Mouse (Mus musculus) hindbrain, embryonic 16.5 days (tissue): ENCODE results near the gene Nfya. TPM values are rescaled to one million over a fixed set of nuclear protein-coding genes. Genes with fewer than 3 reads are reported as not detected.

ENCODE experiments used
- ATAC-seq: fragments of 200-750 bp; cut with Nextera tagmentation; 2 replicates; pipeline ENCODE4 v1.8.0; 2017; ENCODE audit warnings: moderate TSS enrichment, moderate library complexity
- H3K27ac ChIP-seq: fragments of 300-500 bp; sonication (generic); 2 replicates; pipeline ENCODE4 v1.5.1; 2014; ENCODE audit warnings: low read depth, mild to moderate bottlenecking, control low read depth, low read length, moderate library complexity
- H3K27me3 ChIP-seq: fragments of 300-500 bp; sonication (generic); replicated peaks from 2 replicates; pipeline ENCODE4 v1.6.1; 2014; ENCODE audit warnings: low read length; ENCODE audit not compliant: control insufficient read depth, insufficient read depth
- H3K36me3 ChIP-seq: fragments of 300-500 bp; sonication (generic); 2 replicates; pipeline ENCODE4 v1.6.1; 2014; ENCODE audit warnings: mild to moderate bottlenecking, low read length, moderate library complexity, mixed read lengths; ENCODE audit not compliant: control insufficient read depth, insufficient read depth
- H3K4me1 ChIP-seq: fragments of 300-500 bp; sonication (generic); 2 replicates; pipeline ENCODE4 v1.6.1; 2014; ENCODE audit warnings: low read depth, low read length; ENCODE audit not compliant: control insufficient read depth, insufficient read depth
- H3K4me2 ChIP-seq: fragments of 300-500 bp; sonication (generic); 2 replicates; pipeline ENCODE4 v1.6.1; 2014; ENCODE audit warnings: mild to moderate bottlenecking, low read length, control low read depth, moderate library complexity
- H3K4me3 ChIP-seq: fragments of 300-500 bp; sonication (generic); 2 replicates; pipeline ENCODE4 v1.5.1; 2014; ENCODE audit warnings: mild to moderate bottlenecking, low read length, control low read depth, moderate library complexity
- H3K9ac ChIP-seq: fragments of 300-500 bp; sonication (generic); 2 replicates; pipeline ENCODE4 v1.6.1; 2014; ENCODE audit warnings: low read depth, mild to moderate bottlenecking, control low read depth, low read length, moderate library complexity
- H3K9me3 ChIP-seq: fragments of 300-500 bp; sonication (generic); 2 replicates; pipeline ENCODE4 v1.6.1; 2014; ENCODE audit warnings: mild to moderate bottlenecking, low read length, moderate library complexity; ENCODE audit not compliant: control insufficient read depth
- WGBS: fragments of 180-500 bp; shearing (Covaris S2); extraction: QIAGEN DNeasy Blood & Tissue Kit; methylation state at CpG from one replicate; pipeline ENCODE4 v1.1.7; 2014; 5-methylcytosine and 5-hydroxymethylcytosine counted together
- polyA plus RNA-seq: library from polyadenylated mRNA; unstranded; fragments of >200 nt; fragmentation: Nextera tagmentation; extraction: Ambion mirVana; gene quantifications from 2 replicates; pipeline ENCODE4 v1.2.1, GENCODE M21; 2015

The Nfya gene
- polyA plus RNA-seq, 1 experiment from 2014 or later, result 8.9 TPM

- Histone ChIP-seq H3K36me3 (no peaks in the 10 kb centered on the region), H3K9me3 (no peaks in the 10 kb centered on the region), H3K4me2 (no peak overlapping the region), H3K4me1 (peaks cover 2% of the 10 kb centered on the region; the same call in 1 of the 2 replicates), H3K27me3 (no peaks in the 10 kb centered on the region), H3K27ac (no peak overlapping the region), H3K9ac (no peak overlapping the region), H3K4me3 (no peak overlapping the region)
- 71% methylated on average over 13 of the region's 13 CpGs for whole genome bisulfite sequencing
- ATAC-seq, result no peak
Observed at GRCm38 (mm10) chr17:48450666-48451352, 41.1 kb upstream of the Nfya start.

- Histone ChIP-seq H3K9ac (no peak overlapping the region), H3K4me2 (no peak overlapping the region), H3K9me3 (no peaks in the 10 kb centered on the region), H3K27me3 (no peaks in the 10 kb centered on the region), H3K27ac (no peak overlapping the region), H3K4me3 (no peak overlapping the region), H3K36me3 (no peaks in the 10 kb centered on the region), H3K4me1 (peaks cover 2% of the 10 kb centered on the region; the same call in 1 of the 2 replicates)
- no peak for ATAC-seq
- WGBS, result 72% methylated on average over 8 of the region's 8 CpGs
Observed at GRCm38 (mm10) chr17:48447675-48448074, 38.0 kb upstream of the Nfya start.

DNA sequence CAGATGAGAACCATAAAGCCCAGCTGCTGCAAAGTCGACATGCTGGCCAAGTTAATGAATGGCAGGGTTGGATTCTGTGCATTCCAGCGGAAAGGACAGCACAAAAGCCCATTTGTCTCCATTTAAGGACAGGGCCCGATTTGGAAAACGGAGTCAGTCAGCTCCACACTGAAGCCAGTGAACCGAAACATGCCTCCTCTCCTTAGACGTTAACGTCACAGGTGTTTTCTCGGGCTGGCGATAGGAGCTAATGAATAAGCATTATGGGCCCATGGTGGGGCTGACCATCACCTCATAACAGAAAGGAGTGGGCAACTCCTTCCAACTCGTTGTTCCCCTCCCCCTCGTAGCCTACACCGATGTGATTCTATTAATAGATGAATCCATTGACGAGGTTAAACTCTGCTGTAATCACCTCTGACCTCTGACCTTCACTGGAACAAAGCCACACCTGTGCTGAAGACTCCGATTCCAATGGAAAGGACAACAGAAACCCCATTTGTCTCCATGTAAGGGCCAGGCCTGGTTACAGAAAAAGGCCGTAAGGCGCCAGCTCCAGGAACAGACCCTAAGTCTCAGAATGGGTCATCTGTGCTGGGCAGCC, 33.9 kb upstream of the Nfya start:
- H3K27me3 ChIP-seq, result no peaks in the 10 kb centered on the region
- no peak overlapping the region for H3K4me2 ChIP-seq
- ATAC-seq, result no peak
- no peak overlapping the region for H3K9ac ChIP-seq
- H3K36me3 ChIP-seq, result no peaks in the 10 kb centered on the region
- no peak overlapping the region for H3K27ac ChIP-seq
- no peaks in the 10 kb centered on the region for H3K4me1 ChIP-seq
- H3K9me3 ChIP-seq, result no peaks in the 10 kb centered on the region
- WGBS, result 56% methylated on average over 16 of the region's 16 CpGs
- H3K4me3 ChIP-seq, result no peak overlapping the region

DNA sequence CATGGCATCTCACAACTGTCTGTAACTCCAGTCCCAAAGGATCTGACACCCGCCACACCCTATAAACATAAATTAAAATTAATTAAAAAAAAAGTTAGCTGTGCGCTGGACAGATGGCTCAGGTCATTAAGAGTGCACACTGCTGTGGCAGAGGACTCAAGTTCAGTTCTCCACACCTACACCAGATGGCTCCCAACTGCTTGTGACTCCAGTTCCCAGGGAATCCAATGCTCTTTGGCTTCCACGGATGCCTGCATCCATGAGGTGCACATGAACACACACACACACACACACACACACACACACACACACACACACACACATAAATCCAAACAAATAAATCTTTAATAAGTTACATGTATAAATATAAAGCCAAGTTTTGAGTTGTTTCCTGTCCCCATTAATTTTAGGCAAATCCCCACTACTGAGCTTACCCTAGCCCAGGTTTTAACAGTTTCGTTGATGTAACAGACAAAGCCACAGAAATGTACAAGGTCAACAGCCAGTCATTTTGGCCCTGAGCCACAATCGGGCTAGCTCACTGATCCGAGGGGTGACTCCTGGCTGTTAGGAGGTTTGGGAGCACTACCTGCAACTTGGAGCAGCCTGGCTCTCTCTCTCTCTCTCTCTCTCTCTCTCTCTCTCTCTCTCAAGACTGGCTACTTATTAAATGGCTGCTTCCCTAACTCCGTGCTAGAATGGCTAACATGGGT, 33.2 kb upstream of the Nfya start:
- 55% methylated on average over 7 of the region's 7 CpGs for WGBS
- H3K4me3 ChIP-seq, result no peak overlapping the region
- ATAC-seq, result peak; percentile 56; the same call in 1 of the 2 replicates

DNA sequence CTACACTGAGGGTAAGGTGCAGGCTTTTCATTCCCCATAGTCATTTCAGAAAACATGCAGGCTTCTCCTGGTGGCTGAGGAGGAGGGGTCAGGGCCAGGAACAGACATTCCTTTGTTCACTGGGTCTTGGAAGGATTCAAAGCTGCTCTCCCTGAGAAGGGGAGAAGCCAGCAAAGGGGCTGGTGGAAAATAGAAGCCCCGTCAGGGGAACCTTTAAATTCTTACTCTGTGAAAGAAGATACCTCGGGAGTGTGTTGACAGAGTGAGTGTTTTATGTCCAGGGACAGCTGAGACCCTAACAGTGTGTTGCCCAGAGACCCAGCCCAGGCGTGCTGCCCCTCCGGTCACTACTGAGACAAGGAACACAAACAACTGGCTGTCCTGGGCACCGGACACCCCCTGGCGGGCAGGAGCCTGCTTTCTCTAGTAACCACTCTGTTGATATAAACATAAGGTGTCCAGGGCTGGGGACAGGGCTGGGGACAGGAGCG, 27.8 kb upstream of the Nfya start:
- Histone ChIP-seq H3K4me3 (no peak overlapping the region), H3K27me3 (no peaks in the 10 kb centered on the region), H3K4me1 (peaks cover 1% of the 10 kb centered on the region; the same call in 1 of the 2 replicates), H3K9ac (no peak overlapping the region), H3K36me3 (no peaks in the 10 kb centered on the region), H3K9me3 (no peaks in the 10 kb centered on the region), H3K4me2 (no peak overlapping the region), H3K27ac (peak overlapping the region; percentile 59; the same call in 1 of the 2 replicates)
- ATAC-seq, result peak; percentile 72
- WGBS, result 35% methylated on average over 7 of the region's 7 CpGs

More for the DNA sequence above, 33.2 kb upstream of the Nfya start:
- no peaks in the 10 kb centered on the region for H3K4me1 ChIP-seq
- no peak overlapping the region for H3K27ac ChIP-seq
- H3K36me3 ChIP-seq, result no peaks in the 10 kb centered on the region
- H3K27me3 ChIP-seq, result no peaks in the 10 kb centered on the region
- H3K9me3 ChIP-seq, result no peaks in the 10 kb centered on the region
- no peak overlapping the region for H3K9ac ChIP-seq
- no peak overlapping the region for H3K4me2 ChIP-seq

GRCm38 (mm10) chr17:48436487-48436886, 26.8 kb upstream of the Nfya start:
- Histone ChIP-seq H3K4me2 (no peak overlapping the region), H3K4me1 (peaks cover 4% of the 10 kb centered on the region; the same call in 1 of the 2 replicates), H3K9me3 (no peaks in the 10 kb centered on the region), H3K4me3 (no peak overlapping the region), H3K27ac (no peak overlapping the region), H3K36me3 (no peaks in the 10 kb centered on the region), H3K27me3 (no peaks in the 10 kb centered on the region), H3K9ac (no peak overlapping the region)
- ATAC-seq, result no peak
- 85% methylated on average over 1 of the region's 1 CpGs for WGBS

GRCm38 (mm10) chr17:48434479-48434878, 24.8 kb upstream of the Nfya start:
- no peak overlapping the region for H3K4me2 ChIP-seq
- no peak overlapping the region for H3K4me3 ChIP-seq
- no peaks in the 10 kb centered on the region for H3K9me3 ChIP-seq
- H3K27me3 ChIP-seq, result no peaks in the 10 kb centered on the region
- H3K4me1 ChIP-seq, result peaks cover 4% of the 10 kb centered on the region; the same call in 1 of the 2 replicates
- H3K9ac ChIP-seq, result no peak overlapping the region
- no peak overlapping the region for H3K27ac ChIP-seq
- no peak for ATAC-seq
- no peaks in the 10 kb centered on the region for H3K36me3 ChIP-seq
- WGBS, result 79% methylated on average over 5 of the region's 5 CpGs

GRCm38 (mm10) chr17:48433689-48434330, 24.1 kb upstream of the Nfya start:
- Histone ChIP-seq H3K9ac (no peak overlapping the region), H3K9me3 (no peaks in the 10 kb centered on the region), H3K27me3 (no peaks in the 10 kb centered on the region), H3K4me1 (peaks cover 4% of the 10 kb centered on the region; the same call in 1 of the 2 replicates), H3K36me3 (no peaks in the 10 kb centered on the region), H3K4me2 (no peak overlapping the region), H3K27ac (no peak overlapping the region), H3K4me3 (no peak overlapping the region)
- 74% methylated on average over 6 of the region's 6 CpGs for WGBS
- ATAC-seq, result no peak
